Mouse (Mus musculus) MEL (cell line): ENCODE results near the gene Pcsk2.

Experiments
- CHD2 ChIP-seq: IDR thresholded peaks from 2 replicates; pipeline ENCODE4 v1.6.1; 2011; ENCODE audit warnings: low read length, improper control_type of control experiment
- CTCF ChIP-seq, 3 experiments: IDR thresholded peaks in 2 of 3; conservative IDR thresholded peaks in 1 of 3; 2 replicates each; pipeline ENCODE4 v1.5.1; 2011 to 2012; ENCODE audit warnings: low read length in 3 of 3, low read depth in 2 of 3, mild to moderate bottlenecking in 2 of 3, improper control_type of control experiment in 1 of 3, inconsistent platforms in 1 of 3, mixed read lengths in 1 of 3, moderate library complexity in 1 of 3; ENCODE audit not compliant: control insufficient read depth in 1 of 3, insufficient read depth in 1 of 3, poor library complexity in 1 of 3, severe bottlenecking in 1 of 3
- EP300 ChIP-seq, 2 experiments: IDR thresholded peaks; 2 replicates each; pipeline ENCODE4 v1.6.1; 2011; ENCODE audit warnings: improper control_type of control experiment in 2 of 2, low read length in 2 of 2, low read depth in 1 of 2, mild to moderate bottlenecking in 1 of 2
- GABPA ChIP-seq: IDR thresholded peaks from 2 replicates; pipeline ENCODE4 v1.6.1; 2012; ENCODE audit warnings: low read depth, mild to moderate bottlenecking, inconsistent platforms, low read length, improper control_type of control experiment, moderate library complexity
- HCFC1 ChIP-seq: IDR thresholded peaks from 2 replicates; pipeline ENCODE4 v1.6.1; 2012; ENCODE audit warnings: low read depth, mild to moderate bottlenecking, inconsistent platforms, low read length, improper control_type of control experiment, moderate library complexity
- KAT2A ChIP-seq: conservative IDR thresholded peaks from 2 replicates; pipeline ENCODE4 v1.6.1; 2012; ENCODE audit warnings: low read depth, low read length, improper control_type of control experiment, inconsistent platforms
- MAX ChIP-seq: IDR thresholded peaks from 2 replicates; pipeline ENCODE4 v1.6.1; 2011; ENCODE audit warnings: low read length, improper control_type of control experiment
- NRF1 ChIP-seq: IDR thresholded peaks from 2 replicates; pipeline ENCODE4 v1.6.1; 2014; ENCODE audit warnings: low read depth, mild to moderate bottlenecking, inconsistent platforms, low read length, improper control_type of control experiment, moderate library complexity; ENCODE audit not compliant: poor library complexity, insufficient read depth, severe bottlenecking
- POLR2A ChIP-seq, 2 experiments: IDR thresholded peaks; 2 replicates each; pipeline ENCODE4 v1.6.1; 2011 to 2012; ENCODE audit warnings: low read length in 2 of 2, mild to moderate bottlenecking in 2 of 2, control low read depth in 1 of 2, improper control_type of control experiment in 1 of 2, low read depth in 1 of 2, moderate library complexity in 1 of 2; ENCODE audit not compliant: control insufficient read depth in 1 of 2, insufficient read depth in 1 of 2, poor library complexity in 1 of 2
- POLR2AphosphoS5 ChIP-seq: IDR thresholded peaks from 2 replicates; pipeline ENCODE4 v1.6.1; 2012; ENCODE audit warnings: low read depth, borderline replicate concordance, mild to moderate bottlenecking, inconsistent platforms, low read length, moderate library complexity, mixed read lengths
- TAL1 ChIP-seq: IDR thresholded peaks from 2 replicates; pipeline ENCODE4 v1.6.1; 2012; ENCODE audit warnings: mild to moderate bottlenecking, inconsistent platforms, low read length, moderate library complexity, mixed read lengths
- USF1 ChIP-seq: IDR thresholded peaks from 2 replicates; pipeline ENCODE4 v1.6.1; 2014; ENCODE audit warnings: low read depth, mild to moderate bottlenecking, inconsistent platforms, low read length, improper control_type of control experiment, moderate library complexity
- ZC3H11A ChIP-seq: IDR thresholded peaks from 2 replicates; pipeline ENCODE4 v1.6.1; 2012; ENCODE audit warnings: low read depth, mild to moderate bottlenecking, inconsistent platforms, low read length, improper control_type of control experiment
- ZMIZ1 ChIP-seq: IDR thresholded peaks from 2 replicates; pipeline ENCODE4 v1.6.1; 2012; ENCODE audit warnings: low read depth, mild to moderate bottlenecking, inconsistent platforms, low read length, improper control_type of control experiment, moderate library complexity

DNA sequence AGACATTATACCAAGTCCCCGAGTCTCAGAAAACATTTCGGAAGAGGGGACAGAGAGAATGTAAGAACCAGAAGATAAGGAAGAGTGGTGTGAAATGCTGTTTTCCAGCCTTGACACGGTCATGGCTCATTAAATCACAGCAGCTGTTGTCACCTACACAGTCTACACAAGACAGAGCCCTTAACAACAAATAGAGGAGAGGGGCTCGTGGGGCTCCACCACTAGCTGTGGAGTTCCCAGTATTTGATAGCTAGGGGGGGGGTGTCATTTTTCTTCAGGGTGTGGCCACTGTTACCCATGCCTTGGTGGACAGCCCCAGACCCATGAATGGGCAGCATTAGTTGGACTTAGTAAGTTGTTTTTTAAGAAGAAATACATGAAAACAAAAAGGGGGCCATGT lies 266.3 kb downstream of the Pcsk2 start:
- TF ChIP-seq GABPA = no peak
- no peak for TF ChIP-seq CTCF (IDR thresholded peaks at IDR 0.05 in 2 of 3, conservative IDR thresholded peaks at IDR 0.05 in 1 of 3; ENCODE audit: control insufficient read depth in 1 of 3, insufficient read depth in 1 of 3, low read depth in 2 of 3, low read length in 3 of 3, poor library complexity in 1 of 3, severe bottlenecking in 1 of 3)
- no peak for TF ChIP-seq ZC3H11A
- TF ChIP-seq NRF1 = no peak
- no peak for TF ChIP-seq KAT2A
- no peak for TF ChIP-seq USF1
- TF ChIP-seq TAL1 = no peak
- no peak for TF ChIP-seq POLR2AphosphoS5
- TF ChIP-seq POLR2A (IDR thresholded peaks at IDR 0.05; ENCODE audit: control insufficient read depth in 1 of 2, insufficient read depth in 1 of 2, low read depth in 1 of 2, low read length in 2 of 2, poor library complexity in 1 of 2) = no peak
- no peak for TF ChIP-seq HCFC1
- TF ChIP-seq ZMIZ1 = no peak
- no peak for TF ChIP-seq EP300 (IDR thresholded peaks at IDR 0.05; ENCODE audit: low read depth in 1 of 2, low read length in 2 of 2)
- no peak for TF ChIP-seq MAX
- TF ChIP-seq CHD2 = no peak
